Mouse (Mus musculus): Measurements from ENCODE around the gene Ptprk. TPM values are rescaled to one million over a fixed set of nuclear protein-coding genes. Genes with fewer than 3 reads are reported as not detected.

The Ptprk gene
- polyA plus RNA-seq, 1 experiment: 0.16 TPM

- no peaks in the 10 kb centered on the region for H3K36me3 ChIP-seq (replicated peaks; ENCODE audit: low read length)
- no peaks in the 10 kb centered on the region for H3K4me1 ChIP-seq
- H3K4me3 ChIP-seq (replicated peaks): no peak overlapping the region
- no peaks in the 10 kb centered on the region for H3K27me3 ChIP-seq (replicated peaks)
- H3K9me3 ChIP-seq: peaks cover 4% of the 10 kb centered on the region; the same call in 1 of the 2 replicates
- TF ChIP-seq FLI1 (IDR thresholded peaks at IDR 0.05; ENCODE audit: low read length) (no peak), GATA1 (IDR thresholded peaks at IDR 0.05; ENCODE audit: borderline replicate concordance, low read length) (no peak)
These were observed 59.1 kb downstream of the Ptprk start for GRCm38 (mm10) chr10:28133770-28134169.

GRCm38 (mm10) chr10:28138399-28138798 is 63.8 kb downstream of the Ptprk start:
- no peak overlapping the region for H3K4me3 ChIP-seq (replicated peaks)
- TF ChIP-seq GATA1 (IDR thresholded peaks at IDR 0.05; ENCODE audit: borderline replicate concordance, low read length): no peak
- H3K27me3 ChIP-seq (replicated peaks): no peaks in the 10 kb centered on the region
- H3K36me3 ChIP-seq (replicated peaks; ENCODE audit: low read length): no peaks in the 10 kb centered on the region
- H3K9me3 ChIP-seq: no peaks in the 10 kb centered on the region; the same call in 1 of the 2 replicates
- no peaks in the 10 kb centered on the region for H3K4me1 ChIP-seq

- Histone ChIP-seq H3K27me3 (replicated peaks) (no peaks in the 10 kb centered on the region), H3K4me1 (no peaks in the 10 kb centered on the region), H3K4me3 (replicated peaks) (no peak overlapping the region), H3K9me3 (no peaks in the 10 kb centered on the region), H3K36me3 (replicated peaks; ENCODE audit: low read length) (no peaks in the 10 kb centered on the region)
- TF ChIP-seq GATA1 (IDR thresholded peaks at IDR 0.05; ENCODE audit: borderline replicate concordance, low read length): no peak
- TF ChIP-seq FLI1 (IDR thresholded peaks at IDR 0.05; ENCODE audit: low read length): no peak
These were observed 69.8 kb downstream of the Ptprk start for GRCm38 (mm10) chr10:28144459-28144858.

GRCm38 (mm10) chr10:28145326-28145725 is 70.7 kb downstream of the Ptprk start:
- TF ChIP-seq GATA1 (IDR thresholded peaks at IDR 0.05; ENCODE audit: borderline replicate concordance, low read length) (no peak), FLI1 (IDR thresholded peaks at IDR 0.05; ENCODE audit: low read length) (no peak)

GRCm38 (mm10) chr10:28155688-28156685 is 81.4 kb downstream of the Ptprk start:
- no peak for TF ChIP-seq GATA1 (IDR thresholded peaks at IDR 0.05; ENCODE audit: borderline replicate concordance, low read length)
- no peak for TF ChIP-seq FLI1 (IDR thresholded peaks at IDR 0.05; ENCODE audit: low read length)
- Histone ChIP-seq H3K27me3 (replicated peaks) (no peaks in the 10 kb centered on the region), H3K36me3 (replicated peaks; ENCODE audit: low read length) (no peaks in the 10 kb centered on the region), H3K4me3 (replicated peaks) (no peak overlapping the region), H3K4me1 (no peaks in the 10 kb centered on the region), H3K9me3 (no peaks in the 10 kb centered on the region)

More at GRCm38 (mm10) chr10:28145326-28145725, 70.7 kb downstream of the Ptprk start:
- Histone ChIP-seq H3K27me3 (replicated peaks) (no peaks in the 10 kb centered on the region), H3K4me3 (replicated peaks) (no peak overlapping the region), H3K36me3 (replicated peaks; ENCODE audit: low read length) (no peaks in the 10 kb centered on the region), H3K4me1 (no peaks in the 10 kb centered on the region), H3K9me3 (no peaks in the 10 kb centered on the region)

- Histone ChIP-seq H3K4me3 (replicated peaks) (no peak overlapping the region), H3K36me3 (replicated peaks; ENCODE audit: low read length) (no peaks in the 10 kb centered on the region), H3K27me3 (replicated peaks) (no peaks in the 10 kb centered on the region), H3K9me3 (no peaks in the 10 kb centered on the region), H3K4me1 (no peaks in the 10 kb centered on the region)
- TF ChIP-seq GATA1 (IDR thresholded peaks at IDR 0.05; ENCODE audit: borderline replicate concordance, low read length): no peak
- TF ChIP-seq FLI1 (IDR thresholded peaks at IDR 0.05; ENCODE audit: low read length): no peak
These were observed 85.1 kb downstream of the Ptprk start for GRCm38 (mm10) chr10:28159716-28160115.

- Histone ChIP-seq H3K36me3 (replicated peaks; ENCODE audit: low read length) (no peaks in the 10 kb centered on the region), H3K4me3 (replicated peaks) (no peak overlapping the region), H3K4me1 (no peaks in the 10 kb centered on the region), H3K27me3 (replicated peaks) (no peaks in the 10 kb centered on the region), H3K9me3 (no peaks in the 10 kb centered on the region)
- TF ChIP-seq FLI1 (IDR thresholded peaks at IDR 0.05; ENCODE audit: low read length) (no peak), GATA1 (IDR thresholded peaks at IDR 0.05; ENCODE audit: borderline replicate concordance, low read length) (no peak)
These were observed 86.7 kb downstream of the Ptprk start for GRCm38 (mm10) chr10:28161306-28161705.

GRCm38 (mm10) chr10:28164250-28164649 is 89.6 kb downstream of the Ptprk start:
- Histone ChIP-seq H3K27me3 (replicated peaks) (no peaks in the 10 kb centered on the region), H3K4me3 (replicated peaks) (no peak overlapping the region), H3K9me3 (no peaks in the 10 kb centered on the region), H3K4me1 (no peaks in the 10 kb centered on the region), H3K36me3 (replicated peaks; ENCODE audit: low read length) (no peaks in the 10 kb centered on the region)
- TF ChIP-seq FLI1 (IDR thresholded peaks at IDR 0.05; ENCODE audit: low read length): no peak
- no peak for TF ChIP-seq GATA1 (IDR thresholded peaks at IDR 0.05; ENCODE audit: borderline replicate concordance, low read length)

GRCm38 (mm10) chr10:28164746-28165145 is 90.1 kb downstream of the Ptprk start:
- TF ChIP-seq GATA1 (IDR thresholded peaks at IDR 0.05; ENCODE audit: borderline replicate concordance, low read length) (no peak), FLI1 (IDR thresholded peaks at IDR 0.05; ENCODE audit: low read length) (no peak)

GRCm38 (mm10) chr10:28166610-28167009 is 92.0 kb downstream of the Ptprk start:
- no peaks in the 10 kb centered on the region for H3K4me1 ChIP-seq
- no peaks in the 10 kb centered on the region for H3K27me3 ChIP-seq (replicated peaks)
- H3K4me3 ChIP-seq (replicated peaks): no peak overlapping the region
- H3K36me3 ChIP-seq (replicated peaks; ENCODE audit: low read length): no peaks in the 10 kb centered on the region
- TF ChIP-seq GATA1 (IDR thresholded peaks at IDR 0.05; ENCODE audit: borderline replicate concordance, low read length) (no peak), FLI1 (IDR thresholded peaks at IDR 0.05; ENCODE audit: low read length) (no peak)
- H3K9me3 ChIP-seq: no peaks in the 10 kb centered on the region

More at GRCm38 (mm10) chr10:28164746-28165145, 90.1 kb downstream of the Ptprk start:
- H3K9me3 ChIP-seq: no peaks in the 10 kb centered on the region
- H3K4me3 ChIP-seq (replicated peaks): no peak overlapping the region
- H3K36me3 ChIP-seq (replicated peaks; ENCODE audit: low read length): no peaks in the 10 kb centered on the region
- no peaks in the 10 kb centered on the region for H3K27me3 ChIP-seq (replicated peaks)
- no peaks in the 10 kb centered on the region for H3K4me1 ChIP-seq

Measured in megakaryocyte, embryonic 14.5 days (primary cell).